Mouse (Mus musculus): ENCODE data around the gene Pold4. TPM values are rescaled to one million over a fixed set of nuclear protein-coding genes. Genes with fewer than 3 reads are reported as not detected.

Gene Pold4
- total RNA-seq, 2 experiments from 2014 or later = 16.2 to 16.9 TPM

GRCm38 (mm10) chr19:4257897-4258252 lies 26.2 kb downstream of the Pold4 start:
- DNase-seq (ENCODE audit: low spot score in 2 of 2) = no peak
- intact Hi-C loops (cut with DNase I) = loop anchor here (1.0 kb wide), 1 partner anchor 48 kb away; the partner anchor contains the start of gene Grk2

GRCm38 (mm10) chr19:4261038-4261698 lies 29.5 kb downstream of the Pold4 start:
- DNase-seq (ENCODE audit: low spot score in 2 of 2) = no peak
- intact Hi-C loops (cut with DNase I) = no loop called here

- intact Hi-C loops (cut with DNase I) = no loop called here
- DNase-seq (ENCODE audit: low spot score in 2 of 2) = no peak
Observed at GRCm38 (mm10) chr19:4262756-4263155, 31.1 kb downstream of the Pold4 start.

- no peak for DNase-seq (ENCODE audit: low spot score in 2 of 2)
- intact Hi-C loops (cut with DNase I) = no loop called here
Observed at GRCm38 (mm10) chr19:4263702-4264101, 32.0 kb downstream of the Pold4 start.

- no peak for DNase-seq (ENCODE audit: low spot score in 2 of 2)
- intact Hi-C loops (cut with DNase I) = no loop called here
Observed at GRCm38 (mm10) chr19:4264171-4264780, 32.6 kb downstream of the Pold4 start.

GRCm38 (mm10) chr19:4265956-4266355 lies 34.3 kb downstream of the Pold4 start:
- intact Hi-C loops (cut with DNase I) = no loop called here
- no peak for DNase-seq (ENCODE audit: low spot score in 2 of 2)

- peak; percentile 40 to 60 for DNase-seq (ENCODE audit: low spot score in 2 of 2)
Observed at GRCm38 (mm10) chr19:4268566-4269361, 37.1 kb downstream of the Pold4 start, which contains the start of gene Ssh3. Gene Ssh3 (minus strand): TSS chr19:4269180.

GRCm38 (mm10) chr19:4270187-4270586 lies 38.5 kb downstream of the Pold4 start:
- intact Hi-C loops (cut with DNase I) = no loop called here
- DNase-seq (ENCODE audit: low spot score in 2 of 2) = no peak

More at GRCm38 (mm10) chr19:4268566-4269361, 37.1 kb downstream of the Pold4 start, which contains the start of gene Ssh3:
- intact Hi-C loops (cut with DNase I) = no loop called here

GRCm38 (mm10) chr19:4270972-4271371 lies 39.3 kb downstream of the Pold4 start:
- no peak for DNase-seq (ENCODE audit: low spot score in 2 of 2)
- intact Hi-C loops (cut with DNase I) = no loop called here

- intact Hi-C loops (cut with DNase I) = no loop called here
- DNase-seq (ENCODE audit: low spot score in 2 of 2) = no peak
Observed at GRCm38 (mm10) chr19:4279487-4279886, 47.8 kb downstream of the Pold4 start.

- no peak for DNase-seq (ENCODE audit: low spot score in 2 of 2)
- intact Hi-C loops (cut with DNase I) = no loop called here
Observed at GRCm38 (mm10) chr19:4280425-4280824, 48.7 kb downstream of the Pold4 start.

- intact Hi-C loops (cut with DNase I) = no loop called here
- peak; percentile 93 to 98 for DNase-seq (ENCODE audit: low spot score in 2 of 2)
Observed at GRCm38 (mm10) chr19:4282898-4283553, 51.3 kb downstream of the Pold4 start, which contains the start of gene Ankrd13d. Gene Ankrd13d (minus strand): TSS chr19:4283137.

Small RNA genes within 50 kb of the gene (microRNA-seq; reads per million reads assigned to microRNA genes)
- gene Gm26115 = 0 reads per million in 2 experiments
- gene Mir6985 = 6.7 to 9.8 reads per million in 2 experiments

Other genes with a start within 250 kb of the Pold4 start
- 1 to 10 TPM; 1.8 to 3.1 TPM for gene Acy3, start 245.3 kb upstream of the Pold4 start, total RNA-seq (2021)
- gene Tbx10, start 239.1 kb upstream of the Pold4 start, total RNA-seq (2021) = not detected
- gene Nudt8, start 231.3 kb upstream of the Pold4 start, total RNA-seq (2021) = 10 to 100 TPM in 1 of 2 experiments, 1 to 10 TPM in 1; 8.5 to 10.3 TPM
- gene Gm49405, start 231.3 kb upstream of the Pold4 start, total RNA-seq (2021) = 1 to 10 TPM; 1.2 to 1.6 TPM
- 1 to 10 TPM; 3.2 to 3.5 TPM for gene Doc2g, start 228.6 kb upstream of the Pold4 start, total RNA-seq (2021)
- gene Ndufv1, start 219.1 kb upstream of the Pold4 start, total RNA-seq (2021) = 100 to 1,000 TPM; 227 to 231 TPM
- 100 to 1,000 TPM; 213 to 245 TPM for gene Gstp1, start 193.9 kb upstream of the Pold4 start, total RNA-seq (2021)
- 10 to 100 TPM; 22.3 to 24.3 TPM for gene Gstp2, start 185.9 kb upstream of the Pold4 start, total RNA-seq (2021)
- not detected for gene Gstp3, start 172.3 kb upstream of the Pold4 start, total RNA-seq (2021)
- gene Cabp2, start 150.3 kb upstream of the Pold4 start, total RNA-seq (2021) = not detected
- gene Cdk2ap2, start 134.7 kb upstream of the Pold4 start, total RNA-seq (2021) = 10 to 100 TPM; 26.4 to 26.7 TPM
- gene Pitpnm1, start 131.9 kb upstream of the Pold4 start, total RNA-seq (2021) = 100 to 1,000 TPM; 225 to 226 TPM
- gene Aip, start 106.0 kb upstream of the Pold4 start, total RNA-seq (2021) = 10 to 100 TPM; 83.4 to 94.1 TPM
- gene Gpr152, start 92.1 kb upstream of the Pold4 start, total RNA-seq (2021) = not detected
- gene Cabp4, start 87.9 kb upstream of the Pold4 start, total RNA-seq (2021) = under 1 TPM; 0.11 to 0.23 TPM
- gene Coro1b, start 83.3 kb upstream of the Pold4 start, total RNA-seq (2021) = 10 to 100 TPM; 80.7 to 87.5 TPM
- 1 to 10 TPM; 1.0 to 1.5 TPM for gene Ptprcap, start 78.3 kb upstream of the Pold4 start, total RNA-seq (2021)
- gene Rps6kb2, start 68.5 kb upstream of the Pold4 start, total RNA-seq (2021) = 10 to 100 TPM; 39.5 to 39.9 TPM
- gene Carns1, start 56.4 kb upstream of the Pold4 start, total RNA-seq (2021) = 1 to 10 TPM; 3.8 to 5.9 TPM
- gene Tbc1d10c, start 40.6 kb upstream of the Pold4 start, total RNA-seq (2021) = 1 to 10 TPM; 1.6 to 1.8 TPM
- 100 to 1,000 TPM; 323 to 336 TPM for gene Ppp1ca, start 39.8 kb upstream of the Pold4 start, total RNA-seq (2021)
- gene Rad9a, start 30.2 kb upstream of the Pold4 start, total RNA-seq (2021) = 1 to 10 TPM; 6.4 to 9.0 TPM
- 1 to 10 TPM; 1.3 to 1.5 TPM for gene Clcf1, start 17.7 kb upstream of the Pold4 start, total RNA-seq (2021)
- gene AC109138.7, start 17.5 kb upstream of the Pold4 start, total RNA-seq (2021) = not detected
- 10 to 100 TPM; 44.5 to 52.4 TPM for gene Ssh3, start 37.3 kb downstream of the Pold4 start, total RNA-seq (2021)
- gene Ankrd13d, start 51.2 kb downstream of the Pold4 start, total RNA-seq (2021) = 10 to 100 TPM; 84.5 to 84.9 TPM
- 100 to 1,000 TPM; 165 to 173 TPM for gene Grk2, start 74.3 kb downstream of the Pold4 start, total RNA-seq (2021)
- gene Kdm2a, start 166.4 kb downstream of the Pold4 start, total RNA-seq (2021) = 10 to 100 TPM; 62.1 to 74.9 TPM
- gene Rhod, start 207.5 kb downstream of the Pold4 start, total RNA-seq (2021) = 1 to 10 TPM; 1.3 to 1.4 TPM
- 10 to 100 TPM; 30.8 to 31.7 TPM for gene Syt12, start 245.5 kb downstream of the Pold4 start, total RNA-seq (2021)

Data from left cerebral cortex, postnatal 14 days (tissue).